Mouse (Mus musculus) hindbrain, embryonic 16.5 days (tissue): ENCODE results near the gene Itgb6. TPM values are rescaled to one million over a fixed set of nuclear protein-coding genes. Genes with fewer than 3 reads are reported as not detected.

ENCODE experiments used
- ATAC-seq: fragments of 200-750 bp; cut with Nextera tagmentation; 2 replicates; pipeline ENCODE4 v1.8.0; 2017; ENCODE audit warnings: moderate TSS enrichment, moderate library complexity
- H3K27ac ChIP-seq: fragments of 300-500 bp; sonication (generic); 2 replicates; pipeline ENCODE4 v1.5.1; 2014; ENCODE audit warnings: low read depth, mild to moderate bottlenecking, control low read depth, low read length, moderate library complexity
- H3K27me3 ChIP-seq: fragments of 300-500 bp; sonication (generic); replicated peaks from 2 replicates; pipeline ENCODE4 v1.6.1; 2014; ENCODE audit warnings: low read length; ENCODE audit not compliant: control insufficient read depth, insufficient read depth
- H3K36me3 ChIP-seq: fragments of 300-500 bp; sonication (generic); 2 replicates; pipeline ENCODE4 v1.6.1; 2014; ENCODE audit warnings: mild to moderate bottlenecking, low read length, moderate library complexity, mixed read lengths; ENCODE audit not compliant: control insufficient read depth, insufficient read depth
- H3K4me1 ChIP-seq: fragments of 300-500 bp; sonication (generic); 2 replicates; pipeline ENCODE4 v1.6.1; 2014; ENCODE audit warnings: low read depth, low read length; ENCODE audit not compliant: control insufficient read depth, insufficient read depth
- H3K4me2 ChIP-seq: fragments of 300-500 bp; sonication (generic); 2 replicates; pipeline ENCODE4 v1.6.1; 2014; ENCODE audit warnings: mild to moderate bottlenecking, low read length, control low read depth, moderate library complexity
- H3K4me3 ChIP-seq: fragments of 300-500 bp; sonication (generic); 2 replicates; pipeline ENCODE4 v1.5.1; 2014; ENCODE audit warnings: mild to moderate bottlenecking, low read length, control low read depth, moderate library complexity
- H3K9ac ChIP-seq: fragments of 300-500 bp; sonication (generic); 2 replicates; pipeline ENCODE4 v1.6.1; 2014; ENCODE audit warnings: low read depth, mild to moderate bottlenecking, control low read depth, low read length, moderate library complexity
- H3K9me3 ChIP-seq: fragments of 300-500 bp; sonication (generic); 2 replicates; pipeline ENCODE4 v1.6.1; 2014; ENCODE audit warnings: mild to moderate bottlenecking, low read length, moderate library complexity; ENCODE audit not compliant: control insufficient read depth
- WGBS: fragments of 180-500 bp; shearing (Covaris S2); extraction: QIAGEN DNeasy Blood & Tissue Kit; methylation state at CpG from one replicate; pipeline ENCODE4 v1.1.7; 2014; 5-methylcytosine and 5-hydroxymethylcytosine counted together
- polyA plus RNA-seq: library from polyadenylated mRNA; unstranded; fragments of >200 nt; fragmentation: Nextera tagmentation; extraction: Ambion mirVana; gene quantifications from 2 replicates; pipeline ENCODE4 v1.2.1, GENCODE M21; 2015

Itgb6 gene
- polyA plus RNA-seq, 1 experiment from 2014 or later = 0.14 TPM

- no peak for ATAC-seq
- WGBS = 96% methylated on average over 8 of the region's 8 CpGs
- Histone ChIP-seq H3K4me3 (no peak overlapping the region), H3K4me1 (peaks cover 10% of the 10 kb centered on the region), H3K4me2 (no peak overlapping the region), H3K36me3 (no peaks in the 10 kb centered on the region), H3K27me3 (no peaks in the 10 kb centered on the region), H3K27ac (no peak overlapping the region), H3K9me3 (no peaks in the 10 kb centered on the region), H3K9ac (no peak overlapping the region)
These were observed 171.9 kb downstream of the Itgb6 start for GRCm38 (mm10) chr2:60550521-60550920.

GRCm38 (mm10) chr2:60549851-60550250, 172.6 kb downstream of the Itgb6 start:
- Histone ChIP-seq H3K9ac (no peak overlapping the region), H3K4me1 (peaks cover 10% of the 10 kb centered on the region), H3K4me3 (no peak overlapping the region), H3K36me3 (no peaks in the 10 kb centered on the region), H3K27me3 (no peaks in the 10 kb centered on the region), H3K9me3 (no peaks in the 10 kb centered on the region), H3K4me2 (no peak overlapping the region), H3K27ac (no peak overlapping the region)
- WGBS = 94% methylated on average over 2 of the region's 2 CpGs
- no peak for ATAC-seq

Other genes with a start within 250 kb of the Itgb6 start
- gene Pla2r1, start 169.3 kb downstream of the Itgb6 start, polyA plus RNA-seq = 0.36 and 0.50 TPM in 2 replicates
- gene Rbms1, start 240.5 kb upstream of the Itgb6 start, polyA plus RNA-seq = 64.7 and 79.0 TPM in 2 replicates